Mouse (Mus musculus) embryonic facial prominence, embryonic 13.5 days (tissue): ENCODE data around the gene Gm21992. TPM values are rescaled to one million over a fixed set of nuclear protein-coding genes. Genes with fewer than 3 reads are reported as not detected.
"Not testable (repeated sequence)": the region's sequence is repeated elsewhere in the genome, so short reads cannot be mapped to it uniquely, and the experiment has no call there.

ENCODE experiments used
- ATAC-seq: fragments of 200-750 bp; cut with Nextera tagmentation; 2 replicates; pipeline ENCODE4 v1.8.0; 2017; ENCODE audit warnings: low read depth; ENCODE audit not compliant: insufficient number of reproducible peaks, insufficient read depth, low FRiP score, low TSS enrichment
- H3K27ac ChIP-seq: fragments of 300-500 bp; sonication (generic); 2 replicates; pipeline ENCODE4 v1.5.1; 2015; ENCODE audit warnings: moderate library complexity, mild to moderate bottlenecking, inconsistent platforms
- H3K27me3 ChIP-seq: fragments of 300-500 bp; sonication (generic); 2 replicates; pipeline ENCODE4 v1.6.1; 2015; ENCODE audit warnings: mild to moderate bottlenecking, inconsistent platforms
- H3K36me3 ChIP-seq: fragments of 300-500 bp; sonication (generic); 2 replicates; pipeline ENCODE4 v1.6.1; 2015; ENCODE audit warnings: mild to moderate bottlenecking, inconsistent platforms
- H3K4me1 ChIP-seq: fragments of 300-500 bp; sonication (generic); 2 replicates; pipeline ENCODE4 v1.6.1; 2015; ENCODE audit warnings: inconsistent platforms
- H3K4me2 ChIP-seq: fragments of 300-500 bp; sonication (generic); 2 replicates; pipeline ENCODE4 v1.6.1; 2015; ENCODE audit warnings: moderate library complexity, mild to moderate bottlenecking, inconsistent platforms
- H3K4me3 ChIP-seq: fragments of 300-500 bp; sonication (generic); 2 replicates; pipeline ENCODE4 v1.5.1; 2015; ENCODE audit warnings: mild to moderate bottlenecking, inconsistent platforms
- H3K9ac ChIP-seq: fragments of 300-500 bp; sonication (generic); 2 replicates; pipeline ENCODE4 v1.6.1; 2015; ENCODE audit warnings: mild to moderate bottlenecking, inconsistent platforms
- H3K9me3 ChIP-seq: fragments of 300-500 bp; sonication (generic); 2 replicates; pipeline ENCODE4 v1.6.1; 2016; ENCODE audit warnings: inconsistent platforms
- WGBS: fragments of 180-500 bp; shearing (Covaris S2); methylation state at CpG from one replicate; pipeline ENCODE4 v1.1.7; 2015; ENCODE audit warnings: mixed read lengths; 5-methylcytosine and 5-hydroxymethylcytosine counted together
- polyA plus RNA-seq: library from polyadenylated mRNA; unstranded; fragments of >200 nt; fragmentation: Nextera tagmentation; extraction: Ambion mirVana; gene quantifications from 2 replicates; pipeline ENCODE4 v1.2.1, GENCODE M21; 2015

The Gm21992 gene
- polyA plus RNA-seq, 1 experiment from 2014 or later: 51.4 TPM

GRCm38 (mm10) chr19:4839149-4839548 is 27.7 kb upstream of the Gm21992 start, which contains the start of the genes Ccs and Ccdc87:
TSS of gene Ccs (minus strand) at chr19:4839332.
TSS of gene Ccdc87 (plus strand) at chr19:4839366.
- Histone ChIP-seq H3K9me3 (no peaks in the 10 kb centered on the region), H3K27me3 (peaks cover 35% of the 10 kb centered on the region), H3K4me1 (peaks cover 17% of the 10 kb centered on the region), H3K9ac (peak within 1 kb of the TSS; percentile 87), H3K36me3 (no peaks in the 10 kb centered on the region; the same call in 1 of the 2 replicates), H3K4me2 (peak within 1 kb of the TSS; percentile 94), H3K4me3 (peak within 1 kb of the TSS; percentile 68), H3K27ac (0 out of 2 replicates have a peak within 1 kb of the TSS, but pooled peaks have one; percentile 12)
- WGBS: under 1% methylated on average over 25 of the region's 25 CpGs
- peak; percentile 95 for ATAC-seq

- no peaks in the 10 kb centered on the region; the same call in 1 of the 2 replicates for H3K36me3 ChIP-seq
- peak overlapping the region; percentile 94 for H3K4me2 ChIP-seq
- no peaks in the 10 kb centered on the region for H3K9me3 ChIP-seq
- H3K27me3 ChIP-seq: peaks cover 35% of the 10 kb centered on the region
- 0 out of 2 replicates have a peak overlapping the region, but pooled peaks have one; percentile 12 for H3K27ac ChIP-seq
- peaks cover 17% of the 10 kb centered on the region for H3K4me1 ChIP-seq
- peak overlapping the region; percentile 68 for H3K4me3 ChIP-seq
- ATAC-seq: no peak
- H3K9ac ChIP-seq: peak overlapping the region; percentile 87
- WGBS: 30% methylated on average over 10 of the region's 10 CpGs
Observed at GRCm38 (mm10) chr19:4838526-4839140, 27.2 kb upstream of the Gm21992 start.

- Histone ChIP-seq H3K4me2 (no peak overlapping the region), H3K4me1 (peaks cover 17% of the 10 kb centered on the region), H3K4me3 (no peak overlapping the region), H3K9ac (no peak overlapping the region), H3K9me3 (no peaks in the 10 kb centered on the region), H3K36me3 (peaks cover 14% of the 10 kb centered on the region), H3K27ac (no peak overlapping the region), H3K27me3 (peaks cover 27% of the 10 kb centered on the region)
- WGBS: 90% methylated on average over 6 of the region's 6 CpGs
- no peak for ATAC-seq
Observed at GRCm38 (mm10) chr19:4837049-4837448, 25.6 kb upstream of the Gm21992 start.

- Histone ChIP-seq H3K9me3 (no peaks in the 10 kb centered on the region), H3K27me3 (peaks cover 18% of the 10 kb centered on the region), H3K36me3 (peaks cover 19% of the 10 kb centered on the region), H3K4me3 (no peak overlapping the region), H3K4me2 (no peak overlapping the region), H3K9ac (no peak overlapping the region), H3K4me1 (peaks cover 17% of the 10 kb centered on the region), H3K27ac (no peak overlapping the region)
- no peak for ATAC-seq
- WGBS: 71% methylated on average over 2 of the region's 2 CpGs
Observed at GRCm38 (mm10) chr19:4836096-4836495, 24.7 kb upstream of the Gm21992 start.

- ATAC-seq: no peak
- no peaks in the 10 kb centered on the region for H3K9me3 ChIP-seq
- WGBS: 87% methylated on average over 8 of the region's 8 CpGs
- no peaks in the 10 kb centered on the region for H3K27me3 ChIP-seq
- no peak overlapping the region for H3K4me3 ChIP-seq
- no peak overlapping the region for H3K4me2 ChIP-seq
- peaks cover 35% of the 10 kb centered on the region for H3K36me3 ChIP-seq
- no peak overlapping the region for H3K9ac ChIP-seq
- peaks cover 15% of the 10 kb centered on the region for H3K4me1 ChIP-seq
- H3K27ac ChIP-seq: no peak overlapping the region
Observed at GRCm38 (mm10) chr19:4833977-4834376, 22.6 kb upstream of the Gm21992 start.

- peaks cover 61% of the 10 kb centered on the region for H3K36me3 ChIP-seq
- H3K4me1 ChIP-seq: 0 out of 2 replicates have a peak, but pooled peaks cover 5% of the 10 kb centered on the region
- no peak overlapping the region for H3K9ac ChIP-seq
- no peaks in the 10 kb centered on the region for H3K27me3 ChIP-seq
- H3K27ac ChIP-seq: no peak overlapping the region
- H3K4me2 ChIP-seq: no peak overlapping the region
- no peak for ATAC-seq
- no peaks in the 10 kb centered on the region for H3K9me3 ChIP-seq
- 53% methylated on average over 7 of the region's 7 CpGs for WGBS
- H3K4me3 ChIP-seq: no peak overlapping the region
Observed at GRCm38 (mm10) chr19:4829156-4829555, 17.7 kb upstream of the Gm21992 start.

GRCm38 (mm10) chr19:4828444-4829114 is 17.2 kb upstream of the Gm21992 start:
- Histone ChIP-seq H3K4me2 (no peak overlapping the region; the same call in 1 of the 2 replicates), H3K36me3 (peaks cover 63% of the 10 kb centered on the region), H3K4me3 (no peak overlapping the region), H3K27me3 (no peaks in the 10 kb centered on the region), H3K4me1 (0 out of 2 replicates have a peak, but pooled peaks cover 5% of the 10 kb centered on the region), H3K9me3 (no peaks in the 10 kb centered on the region), H3K27ac (no peak overlapping the region; the same call in 1 of the 2 replicates), H3K9ac (no peak overlapping the region)
- WGBS: 52% methylated on average over 16 of the region's 16 CpGs
- ATAC-seq: no peak

- Histone ChIP-seq H3K4me2 (no peak overlapping the region), H3K27me3 (no peaks in the 10 kb centered on the region), H3K27ac (no peak overlapping the region), H3K4me1 (no peaks in the 10 kb centered on the region), H3K9ac (no peak overlapping the region), H3K4me3 (no peak overlapping the region), H3K36me3 (peaks cover 19% of the 10 kb centered on the region), H3K9me3 (no peaks in the 10 kb centered on the region; the same call in 1 of the 2 replicates)
- ATAC-seq: no peak
- 84% methylated on average over 5 of the region's 5 CpGs for WGBS
Observed at GRCm38 (mm10) chr19:4820678-4821303, 9.4 kb upstream of the Gm21992 start.

GRCm38 (mm10) chr19:4817182-4817835 is 5.9 kb upstream of the Gm21992 start:
- Histone ChIP-seq H3K9me3 (no peaks in the 10 kb centered on the region; the same call in 1 of the 2 replicates), H3K4me2 (no peak overlapping the region), H3K27me3 (no peaks in the 10 kb centered on the region), H3K27ac (no peak overlapping the region), H3K9ac (no peak overlapping the region), H3K4me3 (no peak overlapping the region), H3K36me3 (no peaks in the 10 kb centered on the region), H3K4me1 (0 out of 2 replicates have a peak, but pooled peaks cover 2% of the 10 kb centered on the region)
- no peak for ATAC-seq
- 63% methylated on average over 1 of the region's 1 CpGs for WGBS

GRCm38 (mm10) chr19:4813015-4813414 is 1.6 kb upstream of the Gm21992 start:
- no peak overlapping the region for H3K27ac ChIP-seq
- no peak for ATAC-seq
- H3K27me3 ChIP-seq: no peaks in the 10 kb centered on the region
- no peak overlapping the region for H3K4me3 ChIP-seq
- 80% methylated on average over 6 of the region's 6 CpGs for WGBS
- no peak overlapping the region for H3K9ac ChIP-seq
- H3K36me3 ChIP-seq: no peaks in the 10 kb centered on the region
- H3K4me1 ChIP-seq: peaks cover 20% of the 10 kb centered on the region
- H3K9me3 ChIP-seq: no peaks in the 10 kb centered on the region; the same call in 1 of the 2 replicates
- H3K4me2 ChIP-seq: no peak overlapping the region

- WGBS: 76% methylated on average over 8 of the region's 8 CpGs
- H3K9me3 ChIP-seq, H3K27me3 ChIP-seq, H3K36me3 ChIP-seq, ATAC-seq: not testable (repeated sequence)
- H3K4me3 ChIP-seq: peak overlapping the region; percentile 84
- peaks cover 26% of the 10 kb centered on the region for H3K4me1 ChIP-seq
- peak overlapping the region; percentile 96 for H3K27ac ChIP-seq
- H3K9ac ChIP-seq: peak overlapping the region; percentile 91
- H3K4me2 ChIP-seq: peak overlapping the region; percentile 56
Observed at GRCm38 (mm10) chr19:4812334-4812949, 1.0 kb upstream of the Gm21992 start.
